Mouse (Mus musculus) spleen, adult 2 months (tissue): ENCODE data around the gene Chmp6.

Experiments used
- CTCF ChIP-seq: fragments of 200-500 bp; IDR thresholded peaks from 2 replicates; pipeline ENCODE4 v1.5.1; 2011; ENCODE audit warnings: mild to moderate bottlenecking, inconsistent platforms; ENCODE audit not compliant: insufficient read depth, insufficient read length, insufficient replicate concordance; ENCODE audit errors: extremely low read depth
- POLR2A ChIP-seq: fragments of 200-500 bp; IDR thresholded peaks from 2 replicates; pipeline ENCODE4 v1.6.1; 2011; ENCODE audit warnings: low read depth, low read length, inconsistent platforms

GRCm38 (mm10) chr11:119933142-119933541 is 19.9 kb downstream of the Chmp6 start:
- TF ChIP-seq POLR2A, result no peak
- TF ChIP-seq CTCF, result no peak
